Mouse (Mus musculus) embryo, embryonic 10.5 days (tissue): Measurements from ENCODE around the gene Srebf1.

ENCODE experiments used
- DNase-seq: peaks from one replicate; pipeline ENCODE4 v3.0.0-alpha.2; 2015; ENCODE audit warnings: low spot score

Srebf1 gene

GRCm38 (mm10) chr11:60222469-60223236, at the start of gene Srebf1:
Gene Srebf1 (minus strand): TSS chr11:60222581.
- peak; percentile 87 for DNase-seq

- no peak for DNase-seq
Observed at GRCm38 (mm10) chr11:60268563-60268962, 46.2 kb upstream of the Srebf1 start.

GRCm38 (mm10) chr11:60265271-60265985, 43.0 kb upstream of the Srebf1 start:
- no peak for DNase-seq

GRCm38 (mm10) chr11:60264651-60265050, 42.3 kb upstream of the Srebf1 start:
- no peak for DNase-seq

- no peak for DNase-seq
Observed at GRCm38 (mm10) chr11:60262396-60262795, 40.0 kb upstream of the Srebf1 start.

- DNase-seq: no peak
Observed at GRCm38 (mm10) chr11:60260743-60261142, 38.4 kb upstream of the Srebf1 start.

GRCm38 (mm10) chr11:60257696-60258095, 35.3 kb upstream of the Srebf1 start:
- DNase-seq: no peak

GRCm38 (mm10) chr11:60256713-60257112, 34.3 kb upstream of the Srebf1 start:
- no peak for DNase-seq

GRCm38 (mm10) chr11:60256176-60256681, 33.8 kb upstream of the Srebf1 start:
- no peak for DNase-seq

- DNase-seq: no peak
Observed at GRCm38 (mm10) chr11:60255639-60256038, 33.3 kb upstream of the Srebf1 start.

GRCm38 (mm10) chr11:60255181-60255580, 32.8 kb upstream of the Srebf1 start:
- no peak for DNase-seq

- no peak for DNase-seq
Observed at GRCm38 (mm10) chr11:60254308-60254707, 31.9 kb upstream of the Srebf1 start.

- DNase-seq: no peak
Observed at GRCm38 (mm10) chr11:60253546-60253945, 31.2 kb upstream of the Srebf1 start.

- DNase-seq: peak; percentile 82
Observed at GRCm38 (mm10) chr11:60250971-60251643, 28.7 kb upstream of the Srebf1 start.

GRCm38 (mm10) chr11:60249885-60250284, 27.5 kb upstream of the Srebf1 start:
- DNase-seq: no peak

- no peak for DNase-seq
Observed at GRCm38 (mm10) chr11:60248596-60249404, 26.4 kb upstream of the Srebf1 start.

GRCm38 (mm10) chr11:60247753-60248550, 25.6 kb upstream of the Srebf1 start:
- DNase-seq: no peak

GRCm38 (mm10) chr11:60246077-60246476, 23.7 kb upstream of the Srebf1 start:
- DNase-seq: no peak

GRCm38 (mm10) chr11:60244503-60245143, 22.2 kb upstream of the Srebf1 start:
- no peak for DNase-seq

- DNase-seq: no peak
Observed at GRCm38 (mm10) chr11:60240509-60240908, 18.1 kb upstream of the Srebf1 start.
